Mouse (Mus musculus): ENCODE data around the gene Ccdc107.

- TF ChIP-seq GATA1 (IDR thresholded peaks at IDR 0.05; ENCODE audit: low read length), result no peak
- no peak for TF ChIP-seq TAL1 (IDR thresholded peaks at IDR 0.05; ENCODE audit: low read length)
Measured at GRCm38 (mm10) chr4:43492821-43493185, at the start of gene Ccdc107.
